8 mouse cellular contexts compared by ENCODE assay signal in genomic region chr2:25240723-25241437, GRCm38 (mm10). TPM values are rescaled to one million over a fixed set of nuclear protein-coding genes. Genes with fewer than 3 reads are reported as not detected.
DNase-seq lines count a peak whose midpoint lies in the region; ATAC-seq and TF ChIP-seq lines count a peak whose summit lies in the region.

No protein-coding gene starts in this region.

- H3K4me1 ChIP-seq in erythroblast, embryonic 14.5 days (ENCODE audit: control insufficient read depth), result peaks cover 47% of the 10 kb centered on the region
- H3K4me1 ChIP-seq in hindbrain, embryonic 15.5 days (replicated peaks), result peaks cover 37% of the 10 kb centered on the region

- 1% methylated on average over 29 of the region's 29 CpGs for WGBS in hindbrain, embryonic 15.5 days

- peak overlapping the region; percentile 24 for H3K9ac ChIP-seq in hindbrain, embryonic 15.5 days

- no peaks in the 10 kb centered on the region for H3K9me3 ChIP-seq in erythroblast, embryonic 14.5 days (ENCODE audit: control insufficient read depth, low read length)
- no peaks in the 10 kb centered on the region for H3K9me3 ChIP-seq in hindbrain, embryonic 15.5 days

- H3K4me2 ChIP-seq in hindbrain, embryonic 15.5 days, result peak overlapping the region; percentile 92

- peak overlapping the region; percentile 61 for H3K4me3 ChIP-seq in erythroblast, embryonic 14.5 days (replicated peaks)
- H3K4me3 ChIP-seq in hindbrain, embryonic 15.5 days, result peak overlapping the region; percentile 61
- peak overlapping the region; percentile 68 for H3K4me3 ChIP-seq in left cerebral cortex, adult 2 months

- H3K36me3 ChIP-seq in erythroblast, embryonic 14.5 days (ENCODE audit: control insufficient read depth), result peaks cover 11% of the 10 kb centered on the region
- H3K36me3 ChIP-seq in hindbrain, embryonic 15.5 days, result no peaks in the 10 kb centered on the region; the same call in 1 of the 2 replicates

- ATAC-seq in erythroblast, adult 5-6 weeks (replicated peaks; ENCODE audit: low FRiP score, poor library complexity, severe bottlenecking), result no peak
- peak; percentile 83 for ATAC-seq in hindbrain, embryonic 15.5 days (ENCODE audit: low FRiP score, low read depth)

- peaks cover 43% of the 10 kb centered on the region for H3K27me3 ChIP-seq in erythroblast, embryonic 14.5 days (ENCODE audit: control insufficient read depth)
- peaks cover 4% of the 10 kb centered on the region; the same call in 1 of the 2 replicates for H3K27me3 ChIP-seq in hindbrain, embryonic 15.5 days

- no peak for TF ChIP-seq CTCF in left cerebral cortex, adult 2 months (IDR thresholded peaks at IDR 0.05)

- intact Hi-C loops in left cerebral cortex, adult 2 months (cut with DNase I), result no loop called here

- DNase-seq in cerebellum, postnatal 14 days, result peak; percentile 69 to 74
- peak; percentile 61 for DNase-seq in gastrocnemius, adult 18-20 months (ENCODE audit: low spot score)
- peak; percentile 64 to 71 for DNase-seq in left cerebral cortex, adult 2 months (ENCODE audit: extremely low spot score in 1 of 2, low spot score in 2 of 2)
- DNase-seq in lung, postnatal 4 days, result peak; percentile 77 to 85
- DNase-seq in retina, postnatal 7 days (ENCODE audit: low read depth, low spot score), result peak; percentile 65

- peak overlapping the region; percentile 72 for H3K27ac ChIP-seq in hindbrain, embryonic 15.5 days (replicated peaks)
- H3K27ac ChIP-seq in left cerebral cortex, adult 2 months, result peak overlapping the region; percentile 76

RNA-seq across cellular contexts. Expression of gene Rnf208, which starts 1.2 kb away (rescaled TPM):
- polyA plus RNA-seq in erythroblast, embryonic 14.5 days (2012), result 0.07 and 0.18 TPM in 2 replicates
- not detected in 2 replicates for total RNA-seq in erythroblast, adult 5-6 weeks (2015; ENCODE audit: low replicate concordance)
- total RNA-seq in erythroblast, adult 5-6 weeks (2017; ENCODE audit: low replicate concordance), result not detected in 2 replicates
- total RNA-seq in gastrocnemius, adult 18-20 months (2021), result under 1 TPM; 0.50 to 0.74 TPM
- polyA plus RNA-seq in hindbrain, embryonic 15.5 days (2015; fragmentation: Nextera tagmentation; extraction: Ambion mirVana), result 145 and 177 TPM in 2 replicates
- total RNA-seq in left cerebral cortex, adult 2 months (2021), result 100 to 1,000 TPM; 249 to 270 TPM

RNA-seq across cellular contexts. Expression of gene Cysrt1, which starts 1.4 kb away (rescaled TPM):
- polyA plus RNA-seq in erythroblast, embryonic 14.5 days (2012), result not detected in 2 replicates
- not detected in 2 replicates for total RNA-seq in erythroblast, adult 5-6 weeks (2015; ENCODE audit: low replicate concordance)
- total RNA-seq in erythroblast, adult 5-6 weeks (2017; ENCODE audit: low replicate concordance), result not detected in 2 replicates
- not detected for total RNA-seq in gastrocnemius, adult 18-20 months (2021)
- 0.23 TPM in 1 of 2 replicates, not detected in the other for polyA plus RNA-seq in hindbrain, embryonic 15.5 days (2015; fragmentation: Nextera tagmentation; extraction: Ambion mirVana)
- total RNA-seq in left cerebral cortex, adult 2 months (2021), result not detected

RNA-seq across cellular contexts. Expression of gene Rnf224, which starts 4.3 kb away (rescaled TPM):
- polyA plus RNA-seq in erythroblast, embryonic 14.5 days (2012), result not detected in 2 replicates
- not detected in 2 replicates for total RNA-seq in erythroblast, adult 5-6 weeks (2015; ENCODE audit: low replicate concordance)
- total RNA-seq in erythroblast, adult 5-6 weeks (2017; ENCODE audit: low replicate concordance), result not detected in 2 replicates
- not detected for total RNA-seq in gastrocnemius, adult 18-20 months (2021)
- polyA plus RNA-seq in hindbrain, embryonic 15.5 days (2015; fragmentation: Nextera tagmentation; extraction: Ambion mirVana), result not detected in 2 replicates
- not detected for total RNA-seq in left cerebral cortex, adult 2 months (2021)

RNA-seq across cellular contexts. Expression of gene AL732309.1, which starts 5.8 kb away (rescaled TPM):
- 0.06 and 0.18 TPM in 2 replicates for polyA plus RNA-seq in erythroblast, embryonic 14.5 days (2012)
- total RNA-seq in erythroblast, adult 5-6 weeks (2015; ENCODE audit: low replicate concordance), result 2.1 and 3.3 TPM in 2 replicates
- total RNA-seq in erythroblast, adult 5-6 weeks (2017; ENCODE audit: low replicate concordance), result 1.6 TPM in 1 of 2 replicates, not detected in the other
- total RNA-seq in gastrocnemius, adult 18-20 months (2021), result 1 to 10 TPM; 1.3 to 1.4 TPM
- 4.9 and 6.3 TPM in 2 replicates for polyA plus RNA-seq in hindbrain, embryonic 15.5 days (2015; fragmentation: Nextera tagmentation; extraction: Ambion mirVana)
- total RNA-seq in left cerebral cortex, adult 2 months (2021), result 1 to 10 TPM; 1.4 to 2.7 TPM

RNA-seq across cellular contexts. Expression of gene Slc34a3, which starts 6.7 kb away (rescaled TPM):
- not detected in 2 replicates for polyA plus RNA-seq in erythroblast, embryonic 14.5 days (2012)
- total RNA-seq in erythroblast, adult 5-6 weeks (2015; ENCODE audit: low replicate concordance), result not detected in 2 replicates
- total RNA-seq in erythroblast, adult 5-6 weeks (2017; ENCODE audit: low replicate concordance), result not detected in 2 replicates
- total RNA-seq in gastrocnemius, adult 18-20 months (2021), result not detected
- polyA plus RNA-seq in hindbrain, embryonic 15.5 days (2015; fragmentation: Nextera tagmentation; extraction: Ambion mirVana), result not detected in 2 replicates
- total RNA-seq in left cerebral cortex, adult 2 months (2021), result not detected

Comparison
In these comparisons a context has a peak if more than half of its experiments do, and no peak if none do; other contexts are left out.
1. RNA of gene Rnf208, which starts 1.2 kb away (total RNA-seq): 249 to 270 TPM in left cerebral cortex, adult 2 months; 0.50 to 0.74 TPM in gastrocnemius, adult 18-20 months and not detected in erythroblast, adult 5-6 weeks; every median in the first group is over 100 times any median in the second.
2. Peak in every context shown above with its lines, with median percentiles within 50 percentile points of each other: H3K4me3 ChIP-seq and DNase-seq.